Mouse (Mus musculus): ENCODE data around the gene 1700037C18Rik. TPM values are rescaled to one million over a fixed set of nuclear protein-coding genes. Genes with fewer than 3 reads are reported as not detected.

Gene 1700037C18Rik
- 4.8 and 5.8 TPM in 2 replicates for polyA plus RNA-seq (2012; rRNA removed)

GRCm38 (mm10) chr16:3908537-3909111 lies at the start of gene 1700037C18Rik, which contains the start of gene Cluap1:
Gene 1700037C18Rik, minus strand, starts transcription at chr16:3908689.
Gene Cluap1, plus strand, starts transcription at chr16:3908801.
- TF ChIP-seq POLR2A (IDR thresholded peaks at IDR 0.05; ENCODE audit: borderline replicate concordance, insufficient read depth, low read length) = peak; percentile 84
- TF ChIP-seq CTCF (IDR thresholded peaks at IDR 0.05; ENCODE audit: borderline replicate concordance, insufficient read depth, low read depth, low read length) = peak; percentile 57; the same call in 1 of the 2 replicates
- H3K27ac ChIP-seq (ENCODE audit: insufficient read depth, low read length) = peak within 1 kb of the TSS; percentile 92
- no peaks in the 10 kb centered on the region for H3K27me3 ChIP-seq (ENCODE audit: control insufficient read depth, insufficient read depth, low read length)
- WGBS = 1% methylated on average over 33 of the region's 33 CpGs
- peak within 1 kb of the TSS; percentile 99 for H3K4me3 ChIP-seq (replicated peaks; ENCODE audit: insufficient read depth, low read depth, low read length)
- H3K4me1 ChIP-seq (ENCODE audit: control insufficient read depth, insufficient read depth, low read length) = no peaks in the 10 kb centered on the region
- peak; percentile 94 for DNase-seq

- 0 out of 2 replicates have a peak overlapping the region, but pooled peaks have one; percentile 19 for H3K27ac ChIP-seq (ENCODE audit: insufficient read depth, low read length)
- no peaks in the 10 kb centered on the region for H3K27me3 ChIP-seq (ENCODE audit: control insufficient read depth, insufficient read depth, low read length)
- no peak overlapping the region for H3K4me3 ChIP-seq (replicated peaks; ENCODE audit: insufficient read depth, low read depth, low read length)
- DNase-seq = peak; percentile 64 to 76
- TF ChIP-seq CTCF (IDR thresholded peaks at IDR 0.05; ENCODE audit: borderline replicate concordance, insufficient read depth, low read depth, low read length) (no peak), POLR2A (IDR thresholded peaks at IDR 0.05; ENCODE audit: borderline replicate concordance, insufficient read depth, low read length) (no peak)
- H3K4me1 ChIP-seq (ENCODE audit: control insufficient read depth, insufficient read depth, low read length) = peaks cover 11% of the 10 kb centered on the region; the same call in 1 of the 2 replicates
- WGBS = 27% methylated on average over 6 of the region's 6 CpGs
Measured at GRCm38 (mm10) chr16:3956369-3956768, 47.9 kb upstream of the 1700037C18Rik start.

- TF ChIP-seq CTCF (IDR thresholded peaks at IDR 0.05; ENCODE audit: borderline replicate concordance, insufficient read depth, low read depth, low read length) = no peak
- TF ChIP-seq POLR2A (IDR thresholded peaks at IDR 0.05; ENCODE audit: borderline replicate concordance, insufficient read depth, low read length) = no peak
- Histone ChIP-seq H3K27ac (ENCODE audit: insufficient read depth, low read length) (no peak overlapping the region), H3K4me3 (replicated peaks; ENCODE audit: insufficient read depth, low read depth, low read length) (no peak overlapping the region), H3K4me1 (ENCODE audit: control insufficient read depth, insufficient read depth, low read length) (peaks cover 1% of the 10 kb centered on the region; the same call in 1 of the 2 replicates), H3K27me3 (ENCODE audit: control insufficient read depth, insufficient read depth, low read length) (no peaks in the 10 kb centered on the region)
- DNase-seq = no peak
- WGBS = 100% methylated on average over 1 of the region's 1 CpGs
Measured at GRCm38 (mm10) chr16:3951141-3951540, 42.7 kb upstream of the 1700037C18Rik start.

DNA sequence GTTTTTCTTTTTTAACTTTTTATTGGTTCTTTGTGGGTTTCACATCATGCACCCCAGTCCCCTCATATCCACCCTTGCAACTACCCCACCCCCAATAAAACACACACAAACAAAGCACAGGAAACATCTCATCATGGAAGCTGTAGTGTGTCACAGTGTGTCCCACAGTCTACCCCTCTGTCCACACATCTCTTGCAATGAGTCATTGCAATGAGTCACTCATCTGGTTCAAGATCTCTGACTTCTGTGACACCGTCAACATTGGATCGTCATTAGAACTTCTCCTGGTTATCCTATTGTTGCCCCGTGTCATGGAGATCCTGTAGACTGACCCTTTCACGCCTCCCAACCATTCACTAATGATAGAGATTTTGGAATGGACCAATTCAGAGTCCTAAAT lies 26.2 kb upstream of the 1700037C18Rik start:
- TF ChIP-seq POLR2A (IDR thresholded peaks at IDR 0.05; ENCODE audit: borderline replicate concordance, insufficient read depth, low read length) = no peak
- no peak for TF ChIP-seq CTCF (IDR thresholded peaks at IDR 0.05; ENCODE audit: borderline replicate concordance, insufficient read depth, low read depth, low read length)
- Histone ChIP-seq H3K27me3 (ENCODE audit: control insufficient read depth, insufficient read depth, low read length) (no peaks in the 10 kb centered on the region), H3K4me1 (ENCODE audit: control insufficient read depth, insufficient read depth, low read length) (no peaks in the 10 kb centered on the region), H3K4me3 (replicated peaks; ENCODE audit: insufficient read depth, low read depth, low read length) (no peak overlapping the region), H3K27ac (ENCODE audit: insufficient read depth, low read length) (no peak overlapping the region)
- no peak for DNase-seq
- WGBS = 91% methylated on average over 4 of the region's 4 CpGs

- no peaks in the 10 kb centered on the region for H3K27me3 ChIP-seq (ENCODE audit: control insufficient read depth, insufficient read depth, low read length)
- DNase-seq = no peak
- TF ChIP-seq POLR2A (IDR thresholded peaks at IDR 0.05; ENCODE audit: borderline replicate concordance, insufficient read depth, low read length) = no peak
- no peak for TF ChIP-seq CTCF (IDR thresholded peaks at IDR 0.05; ENCODE audit: borderline replicate concordance, insufficient read depth, low read depth, low read length)
- H3K4me3 ChIP-seq (replicated peaks; ENCODE audit: insufficient read depth, low read depth, low read length) = no peak overlapping the region
- 95% methylated on average over 1 of the region's 1 CpGs for whole genome bisulfite sequencing
- no peak overlapping the region for H3K27ac ChIP-seq (ENCODE audit: insufficient read depth, low read length)
- no peaks in the 10 kb centered on the region for H3K4me1 ChIP-seq (ENCODE audit: control insufficient read depth, insufficient read depth, low read length)
Measured at GRCm38 (mm10) chr16:3934091-3934490, 25.6 kb upstream of the 1700037C18Rik start.

- no peaks in the 10 kb centered on the region for H3K4me1 ChIP-seq (ENCODE audit: control insufficient read depth, insufficient read depth, low read length)
- no peak for DNase-seq
- 94% methylated on average over 6 of the region's 6 CpGs for WGBS
Measured at GRCm38 (mm10) chr16:3933536-3933935, 25.0 kb upstream of the 1700037C18Rik start.

DNA sequence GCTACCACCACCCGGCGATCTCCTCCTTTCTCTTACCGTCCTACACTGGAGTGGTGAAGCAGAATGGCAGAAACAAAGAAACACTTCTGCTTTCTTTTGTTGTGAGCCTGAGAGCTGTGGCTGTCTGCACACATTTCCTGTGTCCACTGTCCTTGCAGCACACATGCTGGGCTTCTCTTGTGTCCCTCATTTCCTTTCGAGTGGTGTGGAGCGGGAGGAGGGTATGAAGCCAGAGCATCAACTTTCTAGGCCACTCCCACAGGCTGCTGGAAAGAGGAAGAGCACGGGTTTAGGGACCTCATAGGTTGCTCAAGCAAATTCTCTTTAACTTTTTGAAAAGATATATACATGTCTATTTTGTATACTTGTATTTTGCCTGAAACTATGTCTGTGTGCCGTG lies 20.7 kb upstream of the 1700037C18Rik start:
- Histone ChIP-seq H3K4me3 (replicated peaks; ENCODE audit: insufficient read depth, low read depth, low read length) (no peak overlapping the region), H3K27ac (ENCODE audit: insufficient read depth, low read length) (no peak overlapping the region), H3K27me3 (ENCODE audit: control insufficient read depth, insufficient read depth, low read length) (no peaks in the 10 kb centered on the region), H3K4me1 (ENCODE audit: control insufficient read depth, insufficient read depth, low read length) (no peaks in the 10 kb centered on the region)
- WGBS = 67% methylated on average over 7 of the region's 7 CpGs
- no peak for DNase-seq
- no peak for TF ChIP-seq POLR2A (IDR thresholded peaks at IDR 0.05; ENCODE audit: borderline replicate concordance, insufficient read depth, low read length)
- TF ChIP-seq CTCF (IDR thresholded peaks at IDR 0.05; ENCODE audit: borderline replicate concordance, insufficient read depth, low read depth, low read length) = no peak

More at GRCm38 (mm10) chr16:3933536-3933935, 25.0 kb upstream of the 1700037C18Rik start:
- TF ChIP-seq POLR2A (IDR thresholded peaks at IDR 0.05; ENCODE audit: borderline replicate concordance, insufficient read depth, low read length) (no peak), CTCF (IDR thresholded peaks at IDR 0.05; ENCODE audit: borderline replicate concordance, insufficient read depth, low read depth, low read length) (no peak)
- no peaks in the 10 kb centered on the region for H3K27me3 ChIP-seq (ENCODE audit: control insufficient read depth, insufficient read depth, low read length)
- H3K27ac ChIP-seq (ENCODE audit: insufficient read depth, low read length) = no peak overlapping the region
- H3K4me3 ChIP-seq (replicated peaks; ENCODE audit: insufficient read depth, low read depth, low read length) = no peak overlapping the region

GRCm38 (mm10) chr16:3928582-3928981 lies 20.1 kb upstream of the 1700037C18Rik start:
- WGBS = 48% methylated on average over 1 of the region's 1 CpGs
- H3K27me3 ChIP-seq (ENCODE audit: control insufficient read depth, insufficient read depth, low read length) = no peaks in the 10 kb centered on the region
- TF ChIP-seq CTCF (IDR thresholded peaks at IDR 0.05; ENCODE audit: borderline replicate concordance, insufficient read depth, low read depth, low read length) (no peak), POLR2A (IDR thresholded peaks at IDR 0.05; ENCODE audit: borderline replicate concordance, insufficient read depth, low read length) (no peak)
- H3K4me3 ChIP-seq (replicated peaks; ENCODE audit: insufficient read depth, low read depth, low read length) = no peak overlapping the region
- DNase-seq = no peak
- no peak overlapping the region for H3K27ac ChIP-seq (ENCODE audit: insufficient read depth, low read length)
- no peaks in the 10 kb centered on the region for H3K4me1 ChIP-seq (ENCODE audit: control insufficient read depth, insufficient read depth, low read length)
